Mouse (Mus musculus): Measurements from ENCODE around the gene 9130213A22Rik.

DNA sequence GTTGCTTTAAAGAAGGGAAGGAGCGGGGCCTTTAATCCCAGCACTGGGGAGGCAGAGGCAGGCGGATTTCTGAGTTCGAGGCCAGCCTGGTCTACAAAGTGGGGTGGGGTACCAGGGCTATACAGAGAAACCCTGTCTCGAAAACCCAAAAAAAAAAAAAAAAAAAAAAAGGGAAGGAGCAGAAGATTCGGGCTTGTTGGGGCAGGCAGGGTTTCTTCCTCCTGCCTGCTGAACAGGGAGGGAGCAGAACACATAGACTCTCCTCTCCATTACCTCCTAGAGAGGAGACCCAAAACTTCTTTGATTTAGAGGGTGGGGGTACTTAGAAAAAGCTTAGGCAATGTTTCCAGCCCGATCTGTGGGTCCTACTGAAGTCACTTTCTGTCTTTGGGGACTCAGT is 13.0 kb upstream of the 9130213A22Rik start:
- TF ChIP-seq POLR2A (IDR thresholded peaks at IDR 0.05; ENCODE audit: control insufficient read depth, extremely low read depth, insufficient read depth, low read length, poor library complexity) (no peak), CTCF (IDR thresholded peaks at IDR 0.05; ENCODE audit: borderline replicate concordance, control insufficient read depth, extremely low read depth, insufficient read depth, low read length, poor library complexity) (no peak)
